Mouse (Mus musculus): ENCODE measurements around the gene Fgfbp3. TPM values are rescaled to one million over a fixed set of nuclear protein-coding genes. Genes with fewer than 3 reads are reported as not detected.

Gene Fgfbp3
- 3.7 and 5.6 TPM in 2 replicates for polyA plus RNA-seq (2015; fragmentation: Nextera tagmentation; extraction: Ambion mirVana)

DNA sequence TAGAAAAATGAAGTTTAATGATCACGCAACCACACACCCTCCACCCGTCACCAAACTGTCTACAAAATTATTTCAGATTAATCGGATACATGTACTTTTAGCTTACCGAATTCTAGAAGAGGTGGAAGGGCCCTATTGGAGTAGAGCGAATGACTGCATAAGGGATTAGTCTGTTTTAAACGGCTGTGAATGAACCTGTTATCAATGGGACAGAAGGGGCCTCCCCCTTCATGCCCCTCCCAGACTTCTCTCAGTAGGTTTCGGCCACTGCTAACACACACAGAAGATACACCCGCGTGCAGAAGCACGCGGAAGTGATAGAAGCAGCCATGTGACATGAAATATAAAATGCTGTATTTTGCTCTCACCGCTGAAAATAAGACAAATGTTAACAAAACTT lies at the start of gene Fgfbp3:
Fgfbp3 (minus strand) TSS at position 150 of the 400 bp plus-strand sequence.

DNA sequence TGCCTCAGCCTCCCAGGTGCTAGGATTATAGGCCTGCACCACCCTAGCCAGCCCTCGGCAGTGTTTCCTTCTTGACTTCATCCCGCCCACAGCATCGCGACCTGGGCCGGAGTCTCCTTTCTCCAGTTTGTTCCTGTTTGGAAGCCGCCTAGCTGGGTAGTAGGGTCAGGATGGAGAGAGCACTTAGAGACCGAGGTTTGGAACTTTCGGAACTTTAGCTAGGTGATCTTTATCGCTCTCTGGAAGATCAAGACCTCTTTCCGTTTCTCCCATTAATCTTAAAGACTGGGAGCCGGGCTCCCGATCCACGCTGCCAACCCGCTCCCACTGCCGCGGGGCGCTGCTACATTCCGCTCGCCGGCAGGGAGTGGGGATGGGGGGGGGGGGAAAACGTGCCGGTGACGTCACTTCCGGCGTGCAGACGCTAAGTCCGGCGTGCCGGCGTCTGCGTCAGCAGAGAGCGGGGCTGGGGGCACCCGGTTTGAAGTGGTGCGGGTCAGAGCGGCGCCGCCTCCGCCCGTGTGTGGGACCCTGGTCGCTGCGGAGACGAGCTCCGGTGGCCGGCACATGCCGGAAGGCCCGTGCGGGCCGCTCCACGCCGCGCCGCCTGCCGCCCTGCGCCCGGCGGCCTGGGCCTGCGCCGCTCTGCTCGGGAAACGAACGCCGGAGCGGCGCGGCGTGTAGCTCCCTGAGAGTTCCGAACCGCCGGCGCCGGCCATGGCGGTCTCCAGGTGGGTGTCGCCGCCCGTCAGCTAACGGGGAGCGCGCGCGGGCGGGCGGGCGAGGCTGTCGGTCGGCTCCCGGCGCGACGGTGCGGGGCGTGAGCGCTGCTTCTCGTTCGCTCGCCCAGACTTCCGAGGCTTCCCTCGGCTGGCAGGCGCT lies 6.5 kb upstream of the Fgfbp3 start, which contains the start of gene Btaf1:
Btaf1 (plus strand) TSS at position 409 of the 882 bp plus-strand sequence.

Other genes starting within 250 kb of the Fgfbp3 start
- 5.2 and 10.7 TPM in 2 replicates for gene Ppp1r3c, start 183.0 kb downstream of the Fgfbp3 start, polyA plus RNA-seq (2015; fragmentation: Nextera tagmentation; extraction: Ambion mirVana)
- 24.7 and 29.2 TPM in 2 replicates for gene Tnks2, start 85.4 kb downstream of the Fgfbp3 start, polyA plus RNA-seq (2015; fragmentation: Nextera tagmentation; extraction: Ambion mirVana)
- gene Btaf1, start 6.5 kb upstream of the Fgfbp3 start, polyA plus RNA-seq (2015; fragmentation: Nextera tagmentation; extraction: Ambion mirVana): 2.4 and 3.4 TPM in 2 replicates